Mouse (Mus musculus): ENCODE data around the gene Plpp2.

DNA sequence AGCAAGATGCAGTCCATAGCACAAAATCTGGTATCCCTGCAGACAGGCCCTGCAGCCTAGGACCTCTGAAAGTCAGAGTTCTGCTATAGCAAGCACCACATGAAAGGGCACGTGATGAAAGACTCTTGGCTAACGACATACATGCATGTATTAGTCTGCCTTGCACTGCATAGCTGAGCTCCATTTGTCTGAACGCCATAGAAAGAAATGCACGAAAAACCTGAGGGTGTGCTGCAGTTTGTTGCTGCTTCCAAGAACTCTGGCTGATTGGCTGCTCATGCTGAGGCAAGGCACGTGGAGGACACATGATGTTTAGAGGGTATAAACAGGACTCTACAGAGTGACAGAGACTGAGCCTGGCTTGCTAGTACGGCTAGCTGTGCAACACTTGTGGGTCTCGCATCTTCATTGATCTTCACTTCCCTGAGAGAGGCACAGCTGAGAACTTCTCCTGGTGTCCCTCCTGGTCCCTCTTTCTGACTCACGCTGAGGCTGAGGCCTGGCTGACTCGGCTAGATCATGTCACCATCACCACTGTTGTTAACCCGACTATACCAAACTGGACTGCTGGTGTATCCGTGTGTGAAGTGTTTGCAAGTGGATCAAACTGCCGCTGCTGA lies 3.0 kb upstream of the Plpp2 start:
- TF ChIP-seq CTCF (IDR thresholded peaks at IDR 0.05; ENCODE audit: extremely low read depth, insufficient read depth, low read length) (no peak), POLR2A (IDR thresholded peaks at IDR 0.05; ENCODE audit: extremely low read depth, insufficient read depth, low read length) (no peak)
